Mouse (Mus musculus): Measurements from ENCODE around the gene Wfdc13.

DNA sequence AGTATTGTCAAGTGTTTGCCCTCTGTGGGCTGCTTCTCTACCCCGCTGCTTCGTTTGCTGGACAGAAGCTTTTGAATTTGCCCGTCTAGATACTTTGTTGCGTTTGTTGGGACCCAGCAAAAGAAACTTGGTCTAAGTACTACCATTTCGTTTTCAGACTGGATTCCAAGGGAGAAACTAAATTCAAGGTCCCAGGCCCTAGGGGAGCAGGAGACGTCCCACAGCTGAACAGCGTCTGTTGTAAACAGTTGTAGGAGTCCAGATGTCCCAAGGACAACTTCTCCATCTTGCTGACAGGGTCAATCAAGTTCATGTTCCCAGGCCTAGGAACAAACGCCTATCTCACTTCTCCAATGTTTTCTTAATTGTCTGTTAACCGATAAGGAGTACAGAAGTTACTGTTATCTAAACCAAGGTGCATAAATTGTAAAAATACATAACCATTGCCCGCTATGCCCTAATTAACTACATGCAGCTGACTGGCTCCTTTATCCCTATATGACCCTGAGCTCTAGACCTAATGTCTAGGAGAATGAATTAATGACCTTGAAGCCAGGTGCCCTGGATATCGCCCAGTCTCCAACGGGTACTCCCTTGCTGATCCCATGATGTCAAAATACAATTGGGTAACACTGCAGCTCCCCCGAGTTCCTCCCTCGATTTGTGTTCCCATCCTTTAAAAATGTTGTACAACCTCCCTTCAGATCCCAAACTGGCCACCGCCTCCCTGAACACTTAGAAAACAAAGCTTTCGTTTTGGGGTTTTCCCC lies 7.8 kb upstream of the Wfdc13 start:
- no peak for TF ChIP-seq CTCF (IDR thresholded peaks at IDR 0.05; ENCODE audit: low read depth, low read length)
- no peak for TF ChIP-seq POLR2A (IDR thresholded peaks at IDR 0.05; ENCODE audit: insufficient read depth, low read length)
- TF ChIP-seq EP300 (IDR thresholded peaks at IDR 0.05; ENCODE audit: insufficient read depth, low read depth, low read length) = no peak

Data from ES-Bruce4 (cell line).